Mouse (Mus musculus) lung, embryonic 16.5 days (tissue): ENCODE measurements around the gene H2al2b. TPM values are rescaled to one million over a fixed set of nuclear protein-coding genes. Genes with fewer than 3 reads are reported as not detected.
"Not testable (repeated sequence)": the region's sequence is repeated elsewhere in the genome, so short reads cannot be mapped to it uniquely, and the experiment has no call there.

Experiments used
- ATAC-seq: fragments of 200-750 bp; cut with Nextera tagmentation; 2 replicates; pipeline ENCODE4 v1.8.0; 2017; ENCODE audit warnings: low read depth, mild to moderate bottlenecking, moderate library complexity
- H3K27ac ChIP-seq: fragments of 300-500 bp; sonication (generic); 2 replicates; pipeline ENCODE4 v1.5.1; 2014; ENCODE audit warnings: mild to moderate bottlenecking, control low read depth, low read length
- H3K27me3 ChIP-seq: fragments of 300-500 bp; sonication (generic); 2 replicates; pipeline ENCODE4 v1.6.1; 2014; ENCODE audit warnings: low read depth, low read length, mixed read lengths; ENCODE audit not compliant: control insufficient read depth, insufficient read depth
- H3K36me3 ChIP-seq: fragments of 300-500 bp; sonication (generic); 2 replicates; pipeline ENCODE4 v1.6.1; 2014; ENCODE audit warnings: low read length; ENCODE audit not compliant: control insufficient read depth, insufficient read depth
- H3K4me1 ChIP-seq: fragments of 300-500 bp; sonication (generic); replicated peaks from 2 replicates; pipeline ENCODE4 v1.6.1; 2014; ENCODE audit warnings: low read length, mixed read lengths; ENCODE audit not compliant: control insufficient read depth, insufficient read depth
- H3K4me2 ChIP-seq: fragments of 300-500 bp; sonication (generic); 2 replicates; pipeline ENCODE4 v1.6.1; 2014; ENCODE audit warnings: low read depth, low read length, control low read depth
- H3K4me3 ChIP-seq: fragments of 300-500 bp; sonication (generic); 2 replicates; pipeline ENCODE4 v1.5.1; 2014; ENCODE audit warnings: mild to moderate bottlenecking, low read length, control low read depth
- H3K9ac ChIP-seq: fragments of 300-500 bp; sonication (generic); 2 replicates; pipeline ENCODE4 v1.6.1; 2014; ENCODE audit warnings: low read length, control low read depth
- H3K9me3 ChIP-seq: fragments of 300-500 bp; sonication (generic); 2 replicates; pipeline ENCODE4 v1.6.1; 2016; ENCODE audit warnings: low read length; ENCODE audit not compliant: control insufficient read depth
- WGBS: fragments of 180-500 bp; shearing (Covaris S2); extraction: QIAGEN DNeasy Blood & Tissue Kit; methylation state at CpG from one replicate; pipeline ENCODE4 v1.1.7; 2014; 5-methylcytosine and 5-hydroxymethylcytosine counted together
- polyA plus RNA-seq: library from polyadenylated mRNA; unstranded; fragments of >200 nt; fragmentation: Nextera tagmentation; extraction: Ambion mirVana; gene quantifications from 2 replicates; pipeline ENCODE4 v1.2.1, GENCODE M21; 2015

The H2al2b gene
- polyA plus RNA-seq, result not detected in 2 replicates

DNA sequence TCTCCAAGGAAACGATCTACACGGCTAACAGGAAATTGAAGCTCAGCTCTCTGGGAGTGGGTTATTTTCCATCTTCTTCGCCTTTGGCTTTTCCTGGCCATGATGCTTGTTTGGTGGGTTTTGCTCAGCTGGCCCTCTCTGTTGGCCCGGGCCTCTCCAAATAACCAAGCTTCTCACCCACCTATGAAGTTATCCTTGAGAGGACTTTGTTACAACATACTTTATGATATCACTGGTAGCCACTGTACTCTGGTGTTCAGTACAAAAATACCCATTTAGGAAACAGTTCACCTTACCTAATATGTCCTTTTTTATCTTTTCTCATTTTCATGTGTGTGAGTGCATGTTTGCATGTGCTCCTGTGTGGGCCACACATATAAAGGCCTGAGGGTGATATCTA, at the start of gene H2al2b:
Gene H2al2b (minus strand): TSS at position 101 of the 400 bp plus-strand sequence.
- WGBS, result no CpG with 5 or more reads among the region's 4 CpGs
- not testable (repeated sequence) for H3K36me3 ChIP-seq, H3K4me1 ChIP-seq, H3K4me2 ChIP-seq, H3K9ac ChIP-seq, H3K4me3 ChIP-seq, H3K27me3 ChIP-seq, ATAC-seq, H3K9me3 ChIP-seq, H3K27ac ChIP-seq

Other genes starting within 250 kb of the H2al2b start
- not detected in 2 replicates for gene H2al2c, start 121.6 kb downstream of the H2al2b start, polyA plus RNA-seq
- not detected in 2 replicates for gene Sry, start 57.0 kb downstream of the H2al2b start, polyA plus RNA-seq
- not detected in 2 replicates for gene Gm4064, start 75.5 kb upstream of the H2al2b start, polyA plus RNA-seq
- gene Rbmy, start 110.0 kb upstream of the H2al2b start, polyA plus RNA-seq, result not detected in 2 replicates
- not detected in 2 replicates for gene Gm10256, start 110.0 kb upstream of the H2al2b start, polyA plus RNA-seq
- gene Gm10352, start 180.3 kb upstream of the H2al2b start, polyA plus RNA-seq, result not detected in 2 replicates
- gene Gm29289, start 211.9 kb upstream of the H2al2b start, polyA plus RNA-seq, result not detected in 2 replicates